Mouse (Mus musculus): Measurements from ENCODE around the gene Ptpn9. TPM values are rescaled to one million over a fixed set of nuclear protein-coding genes. Genes with fewer than 3 reads are reported as not detected.
A peak's percentile ranks its signal among the peaks of the same experiment; 100 is the strongest.
"Not testable (repeated sequence)": the region's sequence is repeated elsewhere in the genome, so short reads cannot be mapped to it uniquely, and the experiment has no call there.

The Ptpn9 gene
- polyA plus RNA-seq, 1 experiment from 2014 or later: 30.7 TPM

DNA sequence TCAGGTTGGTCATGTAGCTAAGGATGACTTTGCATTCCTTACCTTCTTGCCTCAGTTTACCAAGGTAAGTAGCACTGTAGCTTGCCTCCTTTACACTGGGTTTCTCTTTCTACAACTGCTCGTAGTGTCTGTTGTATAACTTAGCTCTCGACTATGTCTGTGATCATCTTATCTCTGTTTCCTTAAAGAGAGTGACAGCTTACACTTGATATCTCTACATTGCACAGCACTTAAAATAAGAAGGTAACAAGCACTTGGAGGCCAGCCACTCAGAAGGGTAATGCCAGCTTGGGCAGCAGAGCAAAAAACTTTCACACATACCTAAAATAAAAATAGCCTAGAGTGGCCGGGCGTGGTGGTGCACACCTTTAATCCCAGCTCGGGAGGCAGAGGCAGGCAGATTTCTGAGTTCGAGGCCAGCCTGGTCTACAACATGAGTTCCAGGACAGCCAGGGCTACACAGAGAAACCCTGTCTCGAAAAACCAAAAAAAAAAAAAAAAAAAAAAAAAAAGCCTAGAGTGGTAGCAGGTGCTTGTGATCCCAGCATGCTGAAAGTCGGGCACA is 20.7 kb upstream of the Ptpn9 start:
- no peak for ATAC-seq (ENCODE audit: insufficient number of reproducible peaks, insufficient read depth, low FRiP score, low TSS enrichment, low read depth)
- H3K27ac ChIP-seq: no peak overlapping the region
- H3K9me3 ChIP-seq: no peaks in the 10 kb centered on the region
- no peak overlapping the region for H3K9ac ChIP-seq
- peaks cover 35% of the 10 kb centered on the region for H3K36me3 ChIP-seq
- H3K4me3 ChIP-seq: no peak overlapping the region
- 86% methylated on average over 8 of the region's 8 CpGs for WGBS
- no peak overlapping the region for H3K4me2 ChIP-seq
- no peaks in the 10 kb centered on the region for H3K27me3 ChIP-seq
- no peaks in the 10 kb centered on the region for H3K4me1 ChIP-seq

DNA sequence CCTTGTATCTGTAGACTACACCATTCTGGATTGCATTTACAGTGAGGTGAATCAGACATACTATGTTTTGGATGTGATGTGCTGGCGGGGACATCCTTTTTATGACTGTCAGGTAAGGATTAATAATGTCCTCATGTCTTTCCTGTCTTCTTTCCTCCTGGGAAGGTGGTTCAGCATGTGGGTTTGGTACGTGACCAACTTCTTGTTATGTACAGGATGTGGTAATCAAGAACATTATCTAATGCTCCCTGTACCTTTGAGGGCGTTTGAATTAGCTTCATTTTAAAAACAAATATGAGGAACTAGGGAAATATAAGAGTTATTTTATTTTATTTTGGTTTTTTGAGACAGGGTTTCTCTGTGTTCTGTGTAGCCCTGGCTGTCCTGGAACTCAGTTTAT is 19.5 kb upstream of the Ptpn9 start:
- no peak overlapping the region for H3K4me2 ChIP-seq
- H3K36me3 ChIP-seq: peaks cover 38% of the 10 kb centered on the region
- no peak overlapping the region for H3K4me3 ChIP-seq
- H3K9ac ChIP-seq: no peak overlapping the region
- H3K9me3 ChIP-seq: no peaks in the 10 kb centered on the region
- no peaks in the 10 kb centered on the region for H3K4me1 ChIP-seq
- 77% methylated on average over 3 of the region's 3 CpGs for WGBS
- H3K27ac ChIP-seq: no peak overlapping the region
- no peaks in the 10 kb centered on the region for H3K27me3 ChIP-seq
- no peak for ATAC-seq (ENCODE audit: insufficient number of reproducible peaks, insufficient read depth, low FRiP score, low TSS enrichment, low read depth)

DNA sequence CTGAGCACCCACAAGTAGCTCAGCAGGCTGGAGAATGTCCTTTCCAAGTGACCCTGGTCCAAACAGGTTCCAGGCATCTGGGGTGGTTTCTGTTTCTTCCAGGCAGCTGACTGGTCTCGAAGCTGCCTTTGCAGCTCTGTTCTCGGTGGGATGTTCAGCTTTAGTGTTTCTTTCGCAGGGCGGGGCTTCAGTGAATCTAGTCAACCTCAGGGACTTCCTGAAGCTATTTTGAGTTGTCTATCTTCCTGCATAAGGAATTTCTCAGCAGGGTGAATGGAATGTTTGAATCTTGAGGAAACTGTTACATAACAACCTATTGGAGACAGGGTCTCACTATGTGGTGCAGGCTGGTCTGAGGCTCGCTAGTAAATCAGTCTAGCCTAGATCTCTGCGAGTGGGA is 14.5 kb upstream of the Ptpn9 start:
- no peaks in the 10 kb centered on the region for H3K9me3 ChIP-seq
- peaks cover 28% of the 10 kb centered on the region for H3K36me3 ChIP-seq
- H3K4me1 ChIP-seq: no peaks in the 10 kb centered on the region
- H3K4me3 ChIP-seq: no peak overlapping the region
- no peak for ATAC-seq (ENCODE audit: insufficient number of reproducible peaks, insufficient read depth, low FRiP score, low TSS enrichment, low read depth)
- 92% methylated on average over 6 of the region's 6 CpGs for WGBS
- H3K4me2 ChIP-seq: no peak overlapping the region
- H3K9ac ChIP-seq: no peak overlapping the region
- no peak overlapping the region for H3K27ac ChIP-seq
- no peaks in the 10 kb centered on the region for H3K27me3 ChIP-seq

DNA sequence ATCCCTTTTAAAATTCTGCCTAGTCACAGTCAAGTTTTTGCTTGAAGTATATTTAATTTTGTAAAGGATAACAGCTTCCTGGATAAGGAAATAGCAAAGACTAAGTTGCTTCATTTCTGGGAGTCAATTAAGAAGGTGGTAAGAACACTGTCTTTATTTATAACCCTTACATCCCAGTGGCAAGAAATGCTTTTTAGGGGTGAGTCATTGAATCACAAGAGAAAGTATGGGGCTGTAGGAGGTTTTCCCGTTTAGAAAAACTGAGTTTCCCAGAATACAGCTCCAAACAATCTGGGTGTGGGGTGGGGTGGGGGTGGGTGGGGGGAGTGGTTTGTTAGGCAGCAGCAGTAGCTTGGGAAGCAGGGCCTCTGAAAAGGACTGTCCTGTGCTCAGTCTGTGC is 13.2 kb upstream of the Ptpn9 start:
- no peaks in the 10 kb centered on the region for H3K4me1 ChIP-seq
- H3K4me3 ChIP-seq: no peak overlapping the region
- H3K36me3 ChIP-seq: peaks cover 28% of the 10 kb centered on the region
- no peak for ATAC-seq (ENCODE audit: insufficient number of reproducible peaks, insufficient read depth, low FRiP score, low TSS enrichment, low read depth)
- no peak overlapping the region for H3K27ac ChIP-seq
- H3K27me3 ChIP-seq: no peaks in the 10 kb centered on the region
- no peak overlapping the region for H3K9ac ChIP-seq
- H3K9me3 ChIP-seq: no peaks in the 10 kb centered on the region
- H3K4me2 ChIP-seq: no peak overlapping the region
- WGBS: 71% methylated on average over 1 of the region's 1 CpGs

DNA sequence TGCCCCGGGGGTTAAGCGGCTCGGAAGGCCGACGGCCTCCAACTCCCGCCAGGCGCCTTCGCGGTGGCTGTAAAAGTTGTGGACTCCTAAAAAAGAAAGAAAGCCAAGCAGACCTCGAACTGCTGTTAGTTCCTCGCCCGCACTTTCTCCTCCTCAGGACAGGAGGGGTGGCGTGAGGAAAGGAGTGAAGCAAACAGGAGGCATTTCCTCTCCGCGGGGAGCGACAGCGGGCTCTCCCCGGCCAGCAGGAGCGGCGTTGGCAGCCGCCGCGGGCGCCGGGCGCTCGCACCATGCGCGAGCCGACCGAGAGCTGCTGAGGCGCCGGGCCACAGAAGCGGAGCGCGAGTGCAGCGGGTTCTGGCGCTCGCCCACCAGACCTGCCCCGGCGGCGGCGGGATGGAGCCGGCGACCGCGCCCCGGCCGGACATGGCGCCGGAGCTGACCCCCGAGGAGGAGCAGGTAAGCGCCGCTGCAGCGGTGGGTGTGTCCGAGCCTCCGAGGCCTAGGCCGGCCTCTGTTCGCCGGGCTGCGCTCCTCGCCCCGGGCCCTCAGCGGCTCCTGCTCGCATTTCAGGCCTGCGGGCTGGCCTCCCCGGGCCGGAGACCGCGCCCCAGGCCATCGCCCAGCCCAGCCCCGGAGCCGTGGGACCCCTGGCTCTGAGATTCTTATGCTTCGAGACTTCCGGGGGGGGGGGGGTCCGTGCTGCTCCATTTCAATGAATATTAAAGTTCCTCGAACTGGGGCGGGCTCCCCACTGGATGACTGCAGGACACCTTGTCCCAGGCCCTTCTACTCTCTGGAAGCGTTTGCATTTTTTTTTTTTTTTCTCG is 690 bp downstream of the Ptpn9 start:
- Histone ChIP-seq H3K9me3 (no peaks in the 10 kb centered on the region), H3K27ac (peak overlapping the region; percentile 98), H3K36me3 (no peaks in the 10 kb centered on the region), H3K4me2 (peak overlapping the region; percentile 77), H3K4me1 (peaks cover 6% of the 10 kb centered on the region; the same call in 1 of the 2 replicates), H3K27me3 (no peaks in the 10 kb centered on the region), H3K4me3 (peak overlapping the region; percentile 94), H3K9ac (peak overlapping the region; percentile 95)
- under 1% methylated on average over 79 of the region's 80 CpGs for WGBS
- ATAC-seq (ENCODE audit: insufficient number of reproducible peaks, insufficient read depth, low FRiP score, low TSS enrichment, low read depth): peak; percentile 56; the same call in 1 of the 2 replicates

DNA sequence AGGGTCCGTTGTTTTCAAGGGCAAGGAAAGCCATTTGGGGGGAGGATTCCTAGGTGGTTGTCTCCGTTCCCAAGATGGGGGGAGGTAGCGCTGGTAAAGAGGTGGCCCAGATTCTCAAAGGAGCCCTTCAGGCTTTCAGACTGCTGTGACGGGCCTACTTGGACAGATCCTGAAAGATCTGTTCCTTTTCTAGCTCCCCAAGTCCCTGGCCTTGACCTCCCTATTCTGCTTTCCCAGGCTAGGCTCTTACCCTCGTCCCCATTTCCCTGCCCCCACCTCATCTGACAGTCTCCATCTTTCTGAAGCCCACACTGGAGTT is 1.3 kb downstream of the Ptpn9 start:
- ATAC-seq (ENCODE audit: insufficient number of reproducible peaks, insufficient read depth, low FRiP score, low TSS enrichment, low read depth): no peak

DNA sequence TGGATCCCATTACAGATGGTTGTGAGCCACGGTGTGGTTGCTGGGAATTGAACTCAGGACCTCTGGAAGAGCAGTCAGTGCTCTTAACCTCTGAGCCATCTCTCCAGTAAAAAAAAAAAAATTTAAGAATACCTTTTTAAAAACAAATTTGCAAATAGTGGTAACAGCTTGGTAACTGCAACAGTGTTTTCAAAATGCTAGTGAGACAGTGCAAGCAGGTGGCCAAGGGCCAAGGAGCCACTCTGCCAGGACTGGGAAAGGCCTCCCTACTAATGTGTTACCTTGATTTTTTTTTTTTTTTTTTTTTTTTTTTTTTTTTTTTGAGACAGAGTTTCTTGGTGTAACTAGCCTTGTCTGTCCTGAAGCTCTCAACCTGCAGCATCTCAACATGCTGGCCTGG is 2.5 kb downstream of the Ptpn9 start:
- not testable (repeated sequence) for ATAC-seq (ENCODE audit: insufficient number of reproducible peaks, insufficient read depth, low FRiP score, low TSS enrichment, low read depth); H3K27ac ChIP-seq; H3K4me2 ChIP-seq; H3K36me3 ChIP-seq; H3K27me3 ChIP-seq; H3K9ac ChIP-seq; H3K4me1 ChIP-seq; H3K4me3 ChIP-seq; H3K9me3 ChIP-seq
- 85% methylated on average over 1 of the region's 1 CpGs for WGBS

More for the DNA sequence above, 1.3 kb downstream of the Ptpn9 start:
- WGBS: 0% methylated on average over 5 of the region's 5 CpGs
- peaks cover 6% of the 10 kb centered on the region; the same call in 1 of the 2 replicates for H3K4me1 ChIP-seq
- H3K27me3 ChIP-seq: no peaks in the 10 kb centered on the region
- H3K9ac ChIP-seq: peak overlapping the region; percentile 95
- no peaks in the 10 kb centered on the region for H3K9me3 ChIP-seq
- H3K4me2 ChIP-seq: peak overlapping the region; percentile 77
- H3K27ac ChIP-seq: peak overlapping the region; percentile 98
- no peaks in the 10 kb centered on the region for H3K36me3 ChIP-seq
- peak overlapping the region; percentile 94 for H3K4me3 ChIP-seq

DNA sequence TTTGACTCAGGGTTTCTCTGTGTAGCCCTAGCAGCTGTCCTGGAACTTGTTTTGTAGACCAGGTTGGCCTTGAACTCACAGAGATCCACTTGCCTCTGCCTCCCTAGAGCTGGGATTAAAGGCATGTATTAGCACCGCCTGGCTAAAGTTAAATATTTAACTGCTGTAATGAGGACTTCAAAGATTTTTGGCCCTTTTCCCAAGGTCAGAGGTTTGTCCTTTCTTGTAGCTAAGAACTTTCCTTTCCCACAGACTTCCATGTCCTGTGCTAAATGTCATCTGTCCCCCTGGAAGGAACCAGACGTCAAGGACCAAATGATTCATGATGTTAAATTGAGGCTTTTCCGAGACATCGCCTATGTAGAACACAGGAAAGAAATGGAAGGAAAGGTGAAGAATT is 8.3 kb downstream of the Ptpn9 start:
- ATAC-seq (ENCODE audit: insufficient number of reproducible peaks, insufficient read depth, low FRiP score, low TSS enrichment, low read depth): no peak
- no peak overlapping the region for H3K27ac ChIP-seq

DNA sequence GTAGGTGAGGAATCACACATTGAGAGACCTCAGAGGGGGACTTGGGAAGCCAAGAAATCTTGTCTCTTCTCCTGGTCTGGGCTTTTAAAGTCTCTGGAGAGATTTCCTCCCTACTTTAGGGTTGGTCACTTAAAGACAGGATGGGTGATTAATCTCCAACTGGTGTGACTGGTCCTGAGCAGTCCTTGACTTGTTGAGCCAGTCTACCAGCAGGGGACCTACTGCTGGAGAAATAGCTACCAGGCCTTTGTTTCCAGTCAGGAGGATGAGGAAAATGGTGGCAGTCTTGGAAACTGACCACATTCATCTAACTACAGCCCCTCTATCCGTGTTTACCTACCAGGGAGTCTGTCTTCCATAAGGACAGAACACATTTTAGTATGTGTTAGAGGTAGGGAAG is 17.7 kb downstream of the Ptpn9 start:
- H3K27me3 ChIP-seq: no peaks in the 10 kb centered on the region
- H3K4me1 ChIP-seq: no peaks in the 10 kb centered on the region
- no peak for ATAC-seq (ENCODE audit: insufficient number of reproducible peaks, insufficient read depth, low FRiP score, low TSS enrichment, low read depth)
- H3K27ac ChIP-seq: no peak overlapping the region
- H3K36me3 ChIP-seq: peaks cover 26% of the 10 kb centered on the region
- 81% methylated on average over 1 of the region's 1 CpGs for whole genome bisulfite sequencing
- H3K9ac ChIP-seq: no peak overlapping the region
- no peak overlapping the region for H3K4me2 ChIP-seq
- peaks cover 10% of the 10 kb centered on the region for H3K9me3 ChIP-seq
- no peak overlapping the region for H3K4me3 ChIP-seq

More for the DNA sequence above, 8.3 kb downstream of the Ptpn9 start:
- no peak overlapping the region for H3K4me3 ChIP-seq
- H3K4me2 ChIP-seq: no peak overlapping the region
- no peak overlapping the region for H3K9ac ChIP-seq
- H3K4me1 ChIP-seq: no peaks in the 10 kb centered on the region
- peaks cover 16% of the 10 kb centered on the region for H3K36me3 ChIP-seq
- WGBS: 78% methylated on average over 4 of the region's 4 CpGs
- H3K9me3 ChIP-seq: no peaks in the 10 kb centered on the region
- H3K27me3 ChIP-seq: no peaks in the 10 kb centered on the region

DNA sequence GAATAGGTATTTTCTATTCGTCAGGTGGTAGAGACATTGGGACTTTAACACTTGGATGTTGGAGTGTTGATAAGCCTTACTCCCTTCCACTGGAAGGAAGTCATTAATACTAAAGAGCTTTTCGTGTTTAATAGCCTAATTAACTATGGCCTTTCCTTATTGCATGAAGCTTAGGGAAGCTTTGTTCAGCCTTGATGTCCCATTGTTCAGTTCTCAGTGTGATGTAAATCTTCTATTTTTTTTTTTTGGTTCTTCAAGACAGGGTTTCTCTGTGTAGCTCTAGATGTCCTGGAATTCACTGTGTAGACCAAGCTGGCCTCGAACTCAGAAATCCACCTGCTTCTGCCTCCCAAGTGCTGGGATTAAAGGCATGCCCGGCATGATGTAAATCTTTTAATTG is 18.2 kb downstream of the Ptpn9 start:
- no peak overlapping the region for H3K9ac ChIP-seq
- no peak for ATAC-seq (ENCODE audit: insufficient number of reproducible peaks, insufficient read depth, low FRiP score, low TSS enrichment, low read depth)
- 90% methylated on average over 4 of the region's 4 CpGs for WGBS

DNA sequence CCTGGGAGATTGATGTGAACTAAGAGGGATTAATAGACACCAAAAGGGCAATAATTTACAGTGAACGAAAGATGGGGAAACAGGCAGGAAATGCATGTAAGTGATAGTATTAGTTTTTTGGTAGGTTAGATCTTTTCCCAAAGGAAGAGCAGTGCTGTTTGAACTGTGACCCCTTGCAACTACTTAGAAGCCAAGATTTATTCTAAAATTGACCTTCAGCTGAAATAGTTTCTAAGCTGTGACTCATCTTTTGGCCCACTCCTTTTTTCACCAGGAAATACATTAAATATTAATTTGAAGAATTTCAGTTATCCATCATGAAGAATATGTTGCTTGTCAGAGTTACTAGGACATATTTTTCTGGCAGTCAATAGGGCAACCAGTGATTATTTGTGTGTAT is 19.0 kb downstream of the Ptpn9 start:
- no peaks in the 10 kb centered on the region for H3K27me3 ChIP-seq
- H3K27ac ChIP-seq: no peak overlapping the region
- H3K4me1 ChIP-seq: no peaks in the 10 kb centered on the region
- no peak for ATAC-seq (ENCODE audit: insufficient number of reproducible peaks, insufficient read depth, low FRiP score, low TSS enrichment, low read depth)
- H3K4me2 ChIP-seq: no peak overlapping the region
- H3K9me3 ChIP-seq: peaks cover 10% of the 10 kb centered on the region
- H3K9ac ChIP-seq: no peak overlapping the region
- no peak overlapping the region for H3K4me3 ChIP-seq
- peaks cover 21% of the 10 kb centered on the region for H3K36me3 ChIP-seq
- WGBS: 85% methylated on average over 1 of the region's 1 CpGs

More for the DNA sequence above, 18.2 kb downstream of the Ptpn9 start:
- no peaks in the 10 kb centered on the region for H3K4me1 ChIP-seq
- H3K27me3 ChIP-seq: no peaks in the 10 kb centered on the region
- H3K9me3 ChIP-seq: peaks cover 10% of the 10 kb centered on the region
- H3K27ac ChIP-seq: no peak overlapping the region
- no peak overlapping the region for H3K4me3 ChIP-seq
- H3K36me3 ChIP-seq: peaks cover 21% of the 10 kb centered on the region
- no peak overlapping the region for H3K4me2 ChIP-seq

DNA sequence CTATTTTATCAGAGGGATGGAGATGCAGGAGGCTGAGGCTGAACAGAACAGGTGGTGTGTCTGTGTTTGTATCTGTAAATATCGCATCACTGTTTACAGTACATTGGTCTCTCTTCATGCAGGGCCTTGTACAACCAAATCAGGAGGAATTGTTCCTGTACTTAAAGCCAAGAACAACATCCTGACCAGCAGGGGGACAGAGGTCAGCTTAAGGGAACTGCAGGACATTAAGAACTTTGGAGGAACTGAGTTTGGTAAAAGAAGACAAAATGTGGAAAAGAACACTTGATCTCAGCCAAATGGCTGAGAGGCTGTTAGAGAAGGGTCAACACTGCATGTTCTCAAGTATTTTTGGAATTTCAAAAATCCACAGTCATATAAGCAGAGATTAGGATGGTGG is 20.0 kb downstream of the Ptpn9 start:
- Histone ChIP-seq H3K36me3 (peaks cover 21% of the 10 kb centered on the region), H3K9me3 (peaks cover 10% of the 10 kb centered on the region), H3K4me3 (no peak overlapping the region), H3K27ac (no peak overlapping the region), H3K4me2 (no peak overlapping the region), H3K9ac (no peak overlapping the region), H3K4me1 (no peaks in the 10 kb centered on the region), H3K27me3 (no peaks in the 10 kb centered on the region)
- 96% methylated on average over 1 of the region's 1 CpGs for WGBS
- ATAC-seq (ENCODE audit: insufficient number of reproducible peaks, insufficient read depth, low FRiP score, low TSS enrichment, low read depth): no peak

All from embryonic facial prominence, embryonic 13.5 days (tissue).